Mouse (Mus musculus): ENCODE data around the gene Src.
"Not testable (repeated sequence)": the region's sequence is repeated elsewhere in the genome, so short reads cannot be mapped to it uniquely, and the experiment has no call there.

The Src gene

GRCm38 (mm10) chr2:157418206-157418605 is at the start of gene Src:
Src (plus strand) TSS chr2:157418444.
- no peak for DNase-seq

GRCm38 (mm10) chr2:157371696-157372095 is 46.5 kb upstream of the Src start:
- peak; percentile 26 for DNase-seq

GRCm38 (mm10) chr2:157373681-157374080 is 44.6 kb upstream of the Src start:
- DNase-seq, result no peak

GRCm38 (mm10) chr2:157375051-157375450 is 43.2 kb upstream of the Src start:
- DNase-seq, result no peak

GRCm38 (mm10) chr2:157375794-157376757 is 42.2 kb upstream of the Src start:
- DNase-seq, result no peak

GRCm38 (mm10) chr2:157376995-157377394 is 41.2 kb upstream of the Src start:
- DNase-seq, result no peak

GRCm38 (mm10) chr2:157384836-157385235 is 33.4 kb upstream of the Src start:
- DNase-seq, result no peak

GRCm38 (mm10) chr2:157388901-157389590 is 29.2 kb upstream of the Src start:
- DNase-seq, result not testable (repeated sequence)

GRCm38 (mm10) chr2:157389591-157389921 is 28.7 kb upstream of the Src start:
- no peak for DNase-seq

GRCm38 (mm10) chr2:157392331-157392730 is 25.9 kb upstream of the Src start:
- DNase-seq, result no peak

GRCm38 (mm10) chr2:157393549-157393948 is 24.7 kb upstream of the Src start:
- DNase-seq, result no peak

GRCm38 (mm10) chr2:157394868-157395267 is 23.4 kb upstream of the Src start:
- DNase-seq, result no peak

- no peak for DNase-seq
Measured at GRCm38 (mm10) chr2:157395371-157395770, 22.9 kb upstream of the Src start.

- no peak for DNase-seq
Measured at GRCm38 (mm10) chr2:157395960-157396359, 22.3 kb upstream of the Src start.

- no peak for DNase-seq
Measured at GRCm38 (mm10) chr2:157397376-157397775, 20.9 kb upstream of the Src start.

- DNase-seq, result no peak
Measured at GRCm38 (mm10) chr2:157398539-157398938, 19.7 kb upstream of the Src start.

GRCm38 (mm10) chr2:157399797-157400196 is 18.4 kb upstream of the Src start:
- DNase-seq, result no peak

GRCm38 (mm10) chr2:157400491-157400890 is 17.8 kb upstream of the Src start:
- DNase-seq, result no peak

- no peak for DNase-seq
Measured at GRCm38 (mm10) chr2:157401261-157401660, 17.0 kb upstream of the Src start.

GRCm38 (mm10) chr2:157407596-157407995 is 10.6 kb upstream of the Src start:
- DNase-seq, result no peak

GRCm38 (mm10) chr2:157409793-157410533 is 8.3 kb upstream of the Src start:
- DNase-seq, result peak; percentile 35

GRCm38 (mm10) chr2:157411151-157411693 is 7.0 kb upstream of the Src start:
- DNase-seq, result no peak

GRCm38 (mm10) chr2:157412497-157412896 is 5.7 kb upstream of the Src start:
- DNase-seq, result no peak
